Mouse (Mus musculus) heart, postnatal 0 days (tissue): ENCODE results near the gene Arhgap27.

Experiments used
- CTCF ChIP-seq: IDR thresholded peaks from 2 replicates; pipeline ENCODE4 v1.5.1; 2016; ENCODE audit warnings: antibody characterized with exemption, control low read depth, low read depth
- EP300 ChIP-seq: IDR thresholded peaks from 2 replicates; pipeline ENCODE4 v1.6.1; 2016; ENCODE audit warnings: antibody characterized with exemption, low read depth

DNA sequence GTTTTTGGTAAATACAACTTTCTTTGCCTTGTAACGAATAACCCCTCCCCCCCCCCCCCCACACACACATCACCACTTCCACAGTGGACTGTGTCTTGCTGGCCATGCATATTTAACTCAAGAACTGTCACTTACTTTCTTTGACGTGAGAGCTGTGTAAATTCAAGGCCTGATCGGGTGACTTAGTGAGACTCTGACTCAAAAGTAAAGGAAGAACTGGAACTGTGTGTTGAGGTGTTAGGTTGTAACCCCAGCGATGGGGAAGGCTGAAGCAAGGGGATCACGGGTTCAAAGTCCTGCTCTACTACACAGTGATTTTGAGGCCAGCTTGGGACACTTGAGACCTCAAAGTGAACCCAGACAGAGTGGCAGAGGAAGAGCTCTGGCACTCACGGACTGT lies 50.0 kb downstream of the Arhgap27 start:
- TF ChIP-seq CTCF (no peak), EP300 (no peak)
